In genomic region chr8:88099526-88099925, GRCm38 (mm10) we compare ENCODE assay signal across 8 mouse cellular contexts. TPM values are rescaled to one million over a fixed set of nuclear protein-coding genes. Genes with fewer than 3 reads are reported as not detected.
DNase-seq lines count a peak whose midpoint lies in the region; ATAC-seq and TF ChIP-seq lines count a peak whose summit lies in the region.

No protein-coding gene starts in this region.

- no peak for ATAC-seq in kidney, embryonic 16.5 days (ENCODE audit: low FRiP score, low TSS enrichment)
- no peak for ATAC-seq in embryonic facial prominence, embryonic 14.5 days (ENCODE audit: low read depth)

- H3K9me3 ChIP-seq in kidney, embryonic 16.5 days (ENCODE audit: low read length): no peaks in the 10 kb centered on the region
- H3K9me3 ChIP-seq in ES-E14 (ENCODE audit: control insufficient read depth, insufficient read depth, low read depth, low read length): no peaks in the 10 kb centered on the region
- no peaks in the 10 kb centered on the region for H3K9me3 ChIP-seq in embryonic facial prominence, embryonic 14.5 days (ENCODE audit: control insufficient read depth, low read length)

- peak; percentile 44 for DNase-seq in kidney, adult 2 months
- peak; percentile 55 for DNase-seq in ES-E14 (ENCODE audit: low read depth, low spot score)
- peak; percentile 72 for DNase-seq in brain, adult 2 months (ENCODE audit: low read depth, low spot score)
- DNase-seq in embryonic facial prominence, embryonic 14.5 days (ENCODE audit: low spot score): peak; percentile 67
- DNase-seq in layer of hippocampus, adult 2 months (ENCODE audit: low spot score in 2 of 2): peak; percentile 19 to 38
- peak; percentile 76 for DNase-seq in mesoderm, embryonic 11.5 days (ENCODE audit: low read depth, low spot score)
- peak; percentile 8 to 25 for DNase-seq in thymus, postnatal 36 days

- H3K27me3 ChIP-seq in kidney, adult 2 months (replicated peaks; ENCODE audit: control insufficient read depth, insufficient read depth, low read length): no peaks in the 10 kb centered on the region
- no peaks in the 10 kb centered on the region for H3K27me3 ChIP-seq in kidney, embryonic 16.5 days (ENCODE audit: insufficient read depth, low read length)
- H3K27me3 ChIP-seq in embryonic facial prominence, embryonic 14.5 days (replicated peaks; ENCODE audit: control insufficient read depth, insufficient read depth, low read length): no peaks in the 10 kb centered on the region

- no peak overlapping the region for H3K4me3 ChIP-seq in kidney, adult 2 months (ENCODE audit: insufficient read depth, low read depth, low read length)
- H3K4me3 ChIP-seq in kidney, embryonic 16.5 days (ENCODE audit: low read length): no peak overlapping the region
- H3K4me3 ChIP-seq in ES-E14 (ENCODE audit: insufficient read depth in 1 of 2, low read depth in 1 of 2, low read length in 2 of 2, poor library complexity in 1 of 2, severe bottlenecking in 1 of 2): no peak overlapping the region
- H3K4me3 ChIP-seq in embryonic facial prominence, embryonic 14.5 days (ENCODE audit: low read depth, low read length): no peak overlapping the region
- H3K4me3 ChIP-seq in layer of hippocampus, adult 2 months: no peak overlapping the region

- TF ChIP-seq CTCF in kidney, adult 2 months (conservative IDR thresholded peaks at IDR 0.05; ENCODE audit: insufficient read depth, insufficient read length, low read depth, low read length): peak; percentile 73
- TF ChIP-seq CTCF in layer of hippocampus, adult 2 months (conservative IDR thresholded peaks at IDR 0.05): peak; percentile 94

- H3K27ac ChIP-seq in kidney, adult 2 months (ENCODE audit: insufficient read depth, low read depth, low read length): no peak overlapping the region
- H3K27ac ChIP-seq in kidney, embryonic 16.5 days (ENCODE audit: low read length): no peak overlapping the region
- no peak overlapping the region for H3K27ac ChIP-seq in ES-E14 (ENCODE audit: insufficient read depth, low read depth, low read length, poor library complexity, severe bottlenecking)
- H3K27ac ChIP-seq in embryonic facial prominence, embryonic 14.5 days (replicated peaks; ENCODE audit: low read depth, low read length): no peak overlapping the region
- no peak overlapping the region for H3K27ac ChIP-seq in layer of hippocampus, adult 2 months

- no peak for TF ChIP-seq POLR2A in kidney, adult 2 months (IDR thresholded peaks at IDR 0.05; ENCODE audit: low read depth, low read length)

- no peak overlapping the region for H3K4me2 ChIP-seq in kidney, embryonic 16.5 days (replicated peaks; ENCODE audit: low read depth, low read length)
- H3K4me2 ChIP-seq in embryonic facial prominence, embryonic 14.5 days (ENCODE audit: low read depth, low read length): no peak overlapping the region

- in situ Hi-C loops in ES-E14 (cut with MboI; ENCODE audit: low sequenced_read_pairs in 2 of 2, unreplicated experiment in 2 of 2): no loop called here

- no peak overlapping the region for H3K9ac ChIP-seq in kidney, embryonic 16.5 days (replicated peaks; ENCODE audit: low read length)
- no peak overlapping the region for H3K9ac ChIP-seq in ES-E14 (ENCODE audit: insufficient read depth, low read depth, low read length, poor library complexity, severe bottlenecking)
- no peak overlapping the region for H3K9ac ChIP-seq in embryonic facial prominence, embryonic 14.5 days (ENCODE audit: low read depth, low read length)

- 0% methylated on average over 1 of the region's 1 CpGs for WGBS in kidney, adult 2 months
- WGBS in kidney, embryonic 16.5 days: 0% methylated on average over 1 of the region's 1 CpGs
- 4% methylated on average over 1 of the region's 1 CpGs for WGBS in embryonic facial prominence, embryonic 14.5 days

- H3K4me1 ChIP-seq in kidney, adult 2 months (ENCODE audit: control insufficient read depth, insufficient read depth, low read length): no peaks in the 10 kb centered on the region
- no peaks in the 10 kb centered on the region for H3K4me1 ChIP-seq in kidney, embryonic 16.5 days (ENCODE audit: insufficient read depth, low read length)
- H3K4me1 ChIP-seq in ES-E14 (ENCODE audit: control insufficient read depth in 2 of 2, insufficient read depth in 2 of 2, low read length in 2 of 2, poor library complexity in 1 of 2): no peaks in the 10 kb centered on the region
- no peaks in the 10 kb centered on the region for H3K4me1 ChIP-seq in embryonic facial prominence, embryonic 14.5 days (ENCODE audit: control insufficient read depth, insufficient read depth, low read length)

- H3K36me3 ChIP-seq in kidney, adult 2 months (ENCODE audit: control insufficient read depth, insufficient read depth, low read length): no peaks in the 10 kb centered on the region
- H3K36me3 ChIP-seq in kidney, embryonic 16.5 days (ENCODE audit: insufficient read depth, low read length): no peaks in the 10 kb centered on the region
- no peaks in the 10 kb centered on the region for H3K36me3 ChIP-seq in ES-E14 (ENCODE audit: control insufficient read depth, insufficient read depth, low read length, poor library complexity, severe bottlenecking)
- no peaks in the 10 kb centered on the region for H3K36me3 ChIP-seq in embryonic facial prominence, embryonic 14.5 days (ENCODE audit: control insufficient read depth, insufficient read depth, low read length)

TF ChIP-seq in ES-E14, 5 proteins besides CTCF, POLR2A, EP300 and RAD21:
- TF ChIP-seq ZNF384 (IDR thresholded peaks at IDR 0.05; ENCODE audit: low read depth, low read length) (no peak), MAFK (IDR thresholded peaks at IDR 0.05; ENCODE audit: insufficient read depth, low read depth, low read length) (no peak), HCFC1 (IDR thresholded peaks at IDR 0.05; ENCODE audit: borderline replicate concordance, insufficient read depth, low read length) (no peak), CHD2 (IDR thresholded peaks at IDR 0.05; ENCODE audit: low read depth, low read length) (no peak), ZC3H11A (IDR thresholded peaks at IDR 0.05; ENCODE audit: borderline replicate concordance, low read depth, low read length) (no peak)

RNA-seq across cellular contexts. Expression of gene Cnep1r1, which starts 19.0 kb away (rescaled TPM):
- polyA plus RNA-seq in kidney, adult 2 months (2012; rRNA removed): 15.1 and 23.7 TPM in 2 replicates
- 57.8 and 57.9 TPM in 2 replicates for polyA plus RNA-seq in kidney, embryonic 16.5 days (2015; fragmentation: Nextera tagmentation; extraction: Ambion mirVana)
- total RNA-seq in ES-E14 (2012; rRNA removed): 22.3 and 23.7 TPM in 2 replicates
- 44.3 and 48.3 TPM in 2 replicates for polyA plus RNA-seq in embryonic facial prominence, embryonic 14.5 days (2014; fragmentation: Nextera tagmentation; extraction: Ambion mirVana)
- total RNA-seq in layer of hippocampus, adult 2 months (2021): 10 to 100 TPM; 30.7 to 32.1 TPM

RNA-seq across cellular contexts. Expression of gene Heatr3, which starts 38.1 kb away (rescaled TPM):
- 12.9 and 15.3 TPM in 2 replicates for polyA plus RNA-seq in kidney, adult 2 months (2012; rRNA removed)
- polyA plus RNA-seq in kidney, embryonic 16.5 days (2015; fragmentation: Nextera tagmentation; extraction: Ambion mirVana): 48.2 and 51.4 TPM in 2 replicates
- 41.1 and 55.5 TPM in 2 replicates for total RNA-seq in ES-E14 (2012; rRNA removed)
- 54.8 and 57.6 TPM in 2 replicates for polyA plus RNA-seq in embryonic facial prominence, embryonic 14.5 days (2014; fragmentation: Nextera tagmentation; extraction: Ambion mirVana)
- 10 to 100 TPM; 30.0 to 32.9 TPM for total RNA-seq in layer of hippocampus, adult 2 months (2021)

Comparison
In these comparisons a context has a peak if more than half of its experiments do, and no peak if none do; other contexts are left out.
1. DNase-seq: peak in every context shown above with its lines; median percentile 76 in mesoderm, embryonic 11.5 days; 72 in brain, adult 2 months; 67 in embryonic facial prominence, embryonic 14.5 days; 55 in ES-E14; 44 in kidney, adult 2 months; 28 in layer of hippocampus, adult 2 months; 16 in thymus, postnatal 36 days.